Mouse (Mus musculus) embryonic facial prominence, embryonic 12.5 days (tissue): ENCODE data around the gene Pan3. TPM values are rescaled to one million over a fixed set of nuclear protein-coding genes. Genes with fewer than 3 reads are reported as not detected.

ENCODE experiments used
- ATAC-seq: fragments of 200-750 bp; cut with Nextera tagmentation; 2 replicates; pipeline ENCODE4 v1.8.0; 2017; ENCODE audit not compliant: insufficient number of reproducible peaks, insufficient read depth, low FRiP score, low TSS enrichment
- H3K27ac ChIP-seq: fragments of 300-500 bp; sonication (generic); 2 replicates; pipeline ENCODE4 v1.5.1; 2016; ENCODE audit warnings: mild to moderate bottlenecking
- H3K27me3 ChIP-seq: fragments of 300-500 bp; sonication (generic); 2 replicates; pipeline ENCODE4 v1.6.1; 2016; ENCODE audit warnings: mild to moderate bottlenecking, moderate library complexity
- H3K36me3 ChIP-seq: fragments of 300-500 bp; sonication (generic); 2 replicates; pipeline ENCODE4 v1.6.1; 2016; ENCODE audit warnings: mild to moderate bottlenecking
- H3K4me1 ChIP-seq: fragments of 300-500 bp; sonication (generic); 2 replicates; pipeline ENCODE4 v1.6.1; 2016
- H3K4me2 ChIP-seq: fragments of 300-500 bp; sonication (generic); replicated peaks from 2 replicates; pipeline ENCODE4 v1.6.1; 2016; ENCODE audit warnings: mild to moderate bottlenecking, moderate library complexity
- H3K4me3 ChIP-seq: fragments of 300-500 bp; sonication (generic); 2 replicates; pipeline ENCODE4 v1.5.1; 2016; ENCODE audit warnings: mild to moderate bottlenecking
- H3K9ac ChIP-seq: fragments of 300-500 bp; sonication (generic); 2 replicates; pipeline ENCODE4 v1.6.1; 2016; ENCODE audit warnings: mild to moderate bottlenecking, moderate library complexity
- H3K9me3 ChIP-seq: fragments of 300-500 bp; sonication (generic); 2 replicates; pipeline ENCODE4 v1.6.1; 2016; ENCODE audit warnings: mild to moderate bottlenecking, moderate library complexity
- WGBS: fragments of 180-500 bp; shearing (Covaris S2); methylation state at CpG from one replicate; pipeline ENCODE4 v1.1.7; 2016; 5-methylcytosine and 5-hydroxymethylcytosine counted together
- polyA plus RNA-seq: library from polyadenylated mRNA; unstranded; fragments of >200 nt; fragmentation: Nextera tagmentation; extraction: Ambion mirVana; gene quantifications from 2 replicates; pipeline ENCODE4 v1.2.1, GENCODE M21; 2016

Gene Pan3
- polyA plus RNA-seq, 1 experiment from 2014 or later: 62.4 TPM

- H3K4me2 ChIP-seq: no peak overlapping the region
- no peak overlapping the region for H3K9ac ChIP-seq
- 62% methylated on average over 4 of the region's 4 CpGs for WGBS
- no peak overlapping the region for H3K27ac ChIP-seq
- H3K9me3 ChIP-seq: no peaks in the 10 kb centered on the region
- H3K36me3 ChIP-seq: peaks cover 4% of the 10 kb centered on the region; the same call in 1 of the 2 replicates
- H3K27me3 ChIP-seq: no peaks in the 10 kb centered on the region
- peaks cover 5% of the 10 kb centered on the region; the same call in 1 of the 2 replicates for H3K4me1 ChIP-seq
- no peak for ATAC-seq
- H3K4me3 ChIP-seq: no peak overlapping the region
Measured at GRCm38 (mm10) chr5:147459821-147460567, 30.0 kb downstream of the Pan3 start.

GRCm38 (mm10) chr5:147463251-147463650, 33.3 kb downstream of the Pan3 start:
- Histone ChIP-seq H3K4me3 (no peak overlapping the region), H3K4me2 (no peak overlapping the region), H3K9ac (no peak overlapping the region), H3K36me3 (peaks cover 6% of the 10 kb centered on the region; the same call in 1 of the 2 replicates), H3K9me3 (no peaks in the 10 kb centered on the region), H3K4me1 (peaks cover 5% of the 10 kb centered on the region; the same call in 1 of the 2 replicates), H3K27me3 (no peaks in the 10 kb centered on the region), H3K27ac (no peak overlapping the region)
- ATAC-seq: no peak
- 84% methylated on average over 3 of the region's 3 CpGs for WGBS

- no peaks in the 10 kb centered on the region for H3K27me3 ChIP-seq
- H3K27ac ChIP-seq: no peak overlapping the region
- no peak overlapping the region for H3K9ac ChIP-seq
- ATAC-seq: no peak
- no peaks in the 10 kb centered on the region for H3K4me1 ChIP-seq
- H3K36me3 ChIP-seq: 0 out of 2 replicates have a peak, but pooled peaks cover 6% of the 10 kb centered on the region
- H3K4me3 ChIP-seq: no peak overlapping the region
- no peak overlapping the region for H3K4me2 ChIP-seq
- no peaks in the 10 kb centered on the region for H3K9me3 ChIP-seq
Measured at GRCm38 (mm10) chr5:147466361-147466760, 36.4 kb downstream of the Pan3 start.

GRCm38 (mm10) chr5:147471163-147471562, 41.2 kb downstream of the Pan3 start:
- Histone ChIP-seq H3K4me2 (no peak overlapping the region), H3K4me1 (no peaks in the 10 kb centered on the region), H3K9ac (no peak overlapping the region), H3K36me3 (0 out of 2 replicates have a peak, but pooled peaks cover 6% of the 10 kb centered on the region), H3K27ac (no peak overlapping the region), H3K27me3 (no peaks in the 10 kb centered on the region), H3K9me3 (no peaks in the 10 kb centered on the region), H3K4me3 (no peak overlapping the region)
- ATAC-seq: no peak
- 96% methylated on average over 5 of the region's 5 CpGs for WGBS

- no peaks in the 10 kb centered on the region for H3K36me3 ChIP-seq
- no peaks in the 10 kb centered on the region for H3K4me1 ChIP-seq
- no peaks in the 10 kb centered on the region for H3K9me3 ChIP-seq
- no peaks in the 10 kb centered on the region for H3K27me3 ChIP-seq
- H3K4me2 ChIP-seq: no peak overlapping the region
- ATAC-seq: no peak
- 72% methylated on average over 6 of the region's 6 CpGs for WGBS
- no peak overlapping the region for H3K4me3 ChIP-seq
- no peak overlapping the region for H3K9ac ChIP-seq
- H3K27ac ChIP-seq: no peak overlapping the region
Measured at GRCm38 (mm10) chr5:147473071-147473470, 43.1 kb downstream of the Pan3 start.

- H3K9me3 ChIP-seq: no peaks in the 10 kb centered on the region
- no peak overlapping the region for H3K27ac ChIP-seq
- no peak overlapping the region for H3K4me2 ChIP-seq
- H3K9ac ChIP-seq: no peak overlapping the region
- no peak overlapping the region for H3K4me3 ChIP-seq
- no peaks in the 10 kb centered on the region for H3K36me3 ChIP-seq
- no peak for ATAC-seq
- H3K27me3 ChIP-seq: no peaks in the 10 kb centered on the region
- no peaks in the 10 kb centered on the region for H3K4me1 ChIP-seq
- WGBS: 88% methylated on average over 3 of the region's 3 CpGs
Measured at GRCm38 (mm10) chr5:147473856-147474255, 43.9 kb downstream of the Pan3 start.

- no peak overlapping the region for H3K9ac ChIP-seq
- no peaks in the 10 kb centered on the region for H3K4me1 ChIP-seq
- H3K36me3 ChIP-seq: no peaks in the 10 kb centered on the region
- no peaks in the 10 kb centered on the region for H3K9me3 ChIP-seq
- no peak overlapping the region for H3K4me3 ChIP-seq
- ATAC-seq: no peak
- H3K27me3 ChIP-seq: no peaks in the 10 kb centered on the region
- H3K27ac ChIP-seq: no peak overlapping the region
- WGBS: 95% methylated on average over 5 of the region's 5 CpGs
- no peak overlapping the region for H3K4me2 ChIP-seq
Measured at GRCm38 (mm10) chr5:147476109-147476508, 46.1 kb downstream of the Pan3 start.

- no peak overlapping the region for H3K9ac ChIP-seq
- 96% methylated on average over 9 of the region's 9 CpGs for WGBS
- H3K4me1 ChIP-seq: no peaks in the 10 kb centered on the region
- no peaks in the 10 kb centered on the region for H3K9me3 ChIP-seq
- H3K36me3 ChIP-seq: no peaks in the 10 kb centered on the region
- no peak overlapping the region for H3K4me2 ChIP-seq
- no peak overlapping the region for H3K4me3 ChIP-seq
- H3K27me3 ChIP-seq: no peaks in the 10 kb centered on the region
- ATAC-seq: no peak
- H3K27ac ChIP-seq: no peak overlapping the region
Measured at GRCm38 (mm10) chr5:147477106-147477505, 47.1 kb downstream of the Pan3 start.

- H3K36me3 ChIP-seq: no peaks in the 10 kb centered on the region
Measured at GRCm38 (mm10) chr5:147479341-147479740, 49.4 kb downstream of the Pan3 start.

GRCm38 (mm10) chr5:147484142-147484541, 54.2 kb downstream of the Pan3 start:
- Histone ChIP-seq H3K4me1 (no peaks in the 10 kb centered on the region), H3K4me3 (no peak overlapping the region), H3K4me2 (no peak overlapping the region), H3K27me3 (no peaks in the 10 kb centered on the region), H3K9ac (no peak overlapping the region), H3K36me3 (no peaks in the 10 kb centered on the region), H3K9me3 (no peaks in the 10 kb centered on the region), H3K27ac (no peak overlapping the region)
- no peak for ATAC-seq
- WGBS: 72% methylated on average over 3 of the region's 3 CpGs

More at GRCm38 (mm10) chr5:147479341-147479740, 49.4 kb downstream of the Pan3 start:
- H3K4me1 ChIP-seq: no peaks in the 10 kb centered on the region
- no peak overlapping the region for H3K4me3 ChIP-seq
- no peaks in the 10 kb centered on the region for H3K9me3 ChIP-seq
- no peak overlapping the region for H3K9ac ChIP-seq
- no peak overlapping the region for H3K4me2 ChIP-seq
- peak; percentile 75; the same call in 1 of the 2 replicates for ATAC-seq
- WGBS: 96% methylated on average over 2 of the region's 2 CpGs
- H3K27ac ChIP-seq: no peak overlapping the region
- H3K27me3 ChIP-seq: no peaks in the 10 kb centered on the region

GRCm38 (mm10) chr5:147489226-147489625, 59.3 kb downstream of the Pan3 start:
- Histone ChIP-seq H3K9me3 (no peaks in the 10 kb centered on the region), H3K9ac (no peak overlapping the region), H3K27ac (no peak overlapping the region), H3K27me3 (no peaks in the 10 kb centered on the region), H3K4me3 (no peak overlapping the region), H3K36me3 (no peaks in the 10 kb centered on the region), H3K4me2 (no peak overlapping the region), H3K4me1 (no peaks in the 10 kb centered on the region)
- no peak for ATAC-seq
- 83% methylated on average over 6 of the region's 6 CpGs for WGBS

GRCm38 (mm10) chr5:147490907-147491306, 60.9 kb downstream of the Pan3 start:
- H3K4me1 ChIP-seq: no peaks in the 10 kb centered on the region
- H3K27me3 ChIP-seq: no peaks in the 10 kb centered on the region
- H3K27ac ChIP-seq: no peak overlapping the region
- H3K9me3 ChIP-seq: no peaks in the 10 kb centered on the region
- H3K4me2 ChIP-seq: no peak overlapping the region
- no peak overlapping the region for H3K4me3 ChIP-seq
- no peak for ATAC-seq
- H3K9ac ChIP-seq: no peak overlapping the region
- 82% methylated on average over 5 of the region's 5 CpGs for WGBS
- H3K36me3 ChIP-seq: no peaks in the 10 kb centered on the region
